Mouse (Mus musculus) lung, postnatal 0 days (tissue): Measurements from ENCODE around the gene Ip6k2.

Source experiments
- CTCF ChIP-seq: IDR thresholded peaks from 2 replicates; pipeline ENCODE4 v1.5.1; 2016; ENCODE audit warnings: antibody characterized with exemption, mild to moderate bottlenecking
- EP300 ChIP-seq: IDR thresholded peaks from 2 replicates; pipeline ENCODE4 v1.6.1; 2016; ENCODE audit warnings: antibody characterized with exemption, mild to moderate bottlenecking, control low read depth

DNA sequence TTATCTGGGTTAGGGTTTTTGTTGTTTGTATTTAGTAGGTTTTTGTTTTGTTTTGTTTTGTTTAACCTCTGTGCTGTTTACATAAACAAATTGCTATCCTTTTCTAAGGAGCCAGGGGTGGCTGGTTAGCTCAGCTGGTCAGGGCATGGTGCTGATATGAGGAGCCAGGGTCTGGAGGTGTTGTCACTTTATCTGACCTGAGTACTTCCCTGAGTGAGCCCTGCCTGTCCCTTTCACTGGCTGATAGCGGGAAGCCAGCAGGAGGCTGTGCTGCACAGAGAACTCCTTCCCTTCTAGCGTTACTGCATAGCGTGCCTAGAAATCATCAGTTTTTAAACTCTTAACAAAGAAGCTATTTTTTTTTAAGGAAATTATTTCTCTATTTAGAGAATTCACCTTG, 35.9 kb upstream of the Ip6k2 start:
- TF ChIP-seq CTCF (no peak), EP300 (no peak)
